15 mouse cellular contexts compared by ENCODE assay signal in the genomic region with DNA sequence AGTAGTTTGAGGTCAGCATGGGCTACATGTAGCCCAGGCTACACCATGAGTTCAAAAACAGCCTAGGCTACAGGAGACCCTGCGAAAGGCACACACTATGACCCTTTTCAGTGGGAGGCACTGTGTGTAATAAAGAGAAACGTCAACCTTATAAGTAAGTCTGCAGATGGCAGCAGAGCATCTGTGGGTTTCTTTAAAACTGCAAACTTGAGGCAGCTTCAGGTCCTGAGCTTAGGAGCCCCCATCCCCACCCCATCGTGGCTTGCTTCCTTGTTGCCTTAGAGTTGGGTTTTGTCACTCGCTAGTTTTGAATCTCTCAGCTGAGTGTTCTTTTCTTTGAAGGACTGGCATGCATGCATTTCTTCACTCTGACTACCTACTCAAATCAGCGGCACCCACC. TPM values are rescaled to one million over a fixed set of nuclear protein-coding genes. Genes with fewer than 3 reads are reported as not detected.
DNase-seq lines count a peak whose midpoint lies in the region; ATAC-seq and TF ChIP-seq lines count a peak whose summit lies in the region.
"Had no signal": no experiment of that assay in that cellular context is flagged by ENCODE, and none has a peak within 500 bp of the region (broad histone marks: within the 10 kb centered on the region; RNA-seq: fewer than 3 reads in every experiment).

No protein-coding gene starts in this region.

- no peak; the same call in 1 of the 2 replicates for TF ChIP-seq RAD21 in MEL (IDR thresholded peaks at IDR 0.05; ENCODE audit: low read depth, low read length)

- no peak overlapping the region for H3K9ac ChIP-seq in heart, embryonic 15.5 days
- H3K9ac ChIP-seq in heart, adult 2 months (ENCODE audit: low read depth, low read length), result no peak overlapping the region
- H3K9ac ChIP-seq in liver, embryonic 16.5 days (ENCODE audit: low read depth, low read length), result no peak overlapping the region
- H3K9ac ChIP-seq in MEL (ENCODE audit: control insufficient read depth, low read depth, low read length, poor library complexity, severe bottlenecking), result no peak overlapping the region
- H3K9ac ChIP-seq: kidney, embryonic 15.5 days; liver, embryonic 15.5 days had no signal

- H3K4me2 ChIP-seq in heart, embryonic 15.5 days, result no peak overlapping the region
- H3K4me2 ChIP-seq in liver, embryonic 16.5 days (ENCODE audit: low read depth, low read length), result no peak overlapping the region
- H3K4me2 ChIP-seq: kidney, embryonic 15.5 days; liver, embryonic 15.5 days had no signal

- intact Hi-C loops in heart, adult 2 months (cut with DNase I), result loop anchor here (2.0 kb wide), 1 partner anchor 252 kb away; no protein-coding TSS in a partner anchor

- TF ChIP-seq POLR2A in heart, adult 2 months (IDR thresholded peaks at IDR 0.05; ENCODE audit: insufficient read depth, low read depth, low read length), result no peak
- TF ChIP-seq POLR2A in MEL (IDR thresholded peaks at IDR 0.05; ENCODE audit: control insufficient read depth in 1 of 2, insufficient read depth in 1 of 2, low read depth in 1 of 2, low read length in 2 of 2, poor library complexity in 1 of 2), result no peak

- H3K36me3 ChIP-seq in heart, embryonic 15.5 days, result no peaks in the 10 kb centered on the region
- H3K36me3 ChIP-seq in heart, adult 2 months (ENCODE audit: control insufficient read depth, insufficient read depth, low read length), result no peaks in the 10 kb centered on the region
- H3K36me3 ChIP-seq in liver, embryonic 16.5 days (ENCODE audit: control insufficient read depth, insufficient read depth), result no peaks in the 10 kb centered on the region
- peaks cover 0 to 3% of the 10 kb centered on the region in 2 experiments; a peak in 2 of 4 replicates for H3K36me3 ChIP-seq in MEL (ENCODE audit: control insufficient read depth in 1 of 2, insufficient read depth in 2 of 2, low read length in 2 of 2)
- H3K36me3 ChIP-seq: forebrain, embryonic 10.5 days; kidney, embryonic 15.5 days; liver, embryonic 15.5 days had no signal

- DNase-seq in heart, adult 2 months, result no peak
- DNase-seq in liver (no peak), MEL (ENCODE audit: low read depth, low spot score) (no peak)
- DNase-seq in thymus, postnatal 25 days, result peak; percentile 54
- DNase-seq: cerebellum, adult 9-11 months; gastrocnemius, postnatal 10 days; heart, postnatal 36 days had no signal

- 69% methylated on average over 5 of the region's 5 CpGs for WGBS in heart, embryonic 15.5 days
- 59% methylated on average over 5 of the region's 5 CpGs for WGBS in heart, adult 2 months
- 49% methylated on average over 5 of the region's 5 CpGs for WGBS in liver, embryonic 16.5 days (ENCODE audit: insufficient replicate concordance)

- no peak for TF ChIP-seq CTCF in heart, adult 2 months (IDR thresholded peaks at IDR 0.05)
- TF ChIP-seq CTCF in MEL (IDR thresholded peaks at IDR 0.05 in 2 of 3, conservative IDR thresholded peaks at IDR 0.05 in 1 of 3; ENCODE audit: control insufficient read depth in 1 of 3, insufficient read depth in 1 of 3, low read depth in 2 of 3, low read length in 3 of 3, poor library complexity in 1 of 3, severe bottlenecking in 1 of 3), result no peak

- no peaks in the 10 kb centered on the region for H3K27me3 ChIP-seq in heart, embryonic 15.5 days
- no peaks in the 10 kb centered on the region for H3K27me3 ChIP-seq in heart, adult 2 months (ENCODE audit: control insufficient read depth, insufficient read depth, low read length)
- H3K27me3 ChIP-seq in liver, embryonic 16.5 days (ENCODE audit: control insufficient read depth, insufficient read depth, low read depth, low read length), result no peaks in the 10 kb centered on the region
- no peaks in the 10 kb centered on the region; a peak in 1 of 4 replicates for H3K27me3 ChIP-seq in MEL (ENCODE audit: control insufficient read depth in 1 of 2, insufficient read depth in 2 of 2, low read length in 2 of 2)
- H3K27me3 ChIP-seq: kidney, embryonic 15.5 days; liver, embryonic 15.5 days had no signal

- ATAC-seq in heart, embryonic 15.5 days (replicated peaks; ENCODE audit: insufficient number of reproducible peaks, insufficient read depth, low FRiP score, low read depth), result peak; percentile 64; the same call in 1 of the 2 replicates
- ATAC-seq in liver, embryonic 16.5 days (ENCODE audit: low read depth), result no peak
- ATAC-seq in erythroid progenitor cell, adult 5-6 weeks (replicated peaks; ENCODE audit: low FRiP score, poor library complexity, severe bottlenecking), result no peak

- H3K79me2 ChIP-seq in heart, adult 2 months (replicated peaks; ENCODE audit: control insufficient read depth, insufficient read depth, low read length), result no peaks in the 10 kb centered on the region
- no peaks in the 10 kb centered on the region for H3K79me2 ChIP-seq in MEL (ENCODE audit: control insufficient read depth, insufficient read depth, low read length, poor library complexity)

- no peak for TF ChIP-seq EP300 in heart, adult 2 months (IDR thresholded peaks at IDR 0.05; ENCODE audit: insufficient read depth, low read depth, low read length)
- TF ChIP-seq EP300 in MEL (IDR thresholded peaks at IDR 0.05; ENCODE audit: low read depth in 1 of 2, low read length in 2 of 2), result no peak

- H3K9me3 ChIP-seq in heart, embryonic 15.5 days (replicated peaks), result no peaks in the 10 kb centered on the region
- no peaks in the 10 kb centered on the region for H3K9me3 ChIP-seq in liver, embryonic 16.5 days (replicated peaks; ENCODE audit: control insufficient read depth, low read length)
- H3K9me3 ChIP-seq in MEL (replicated peaks; ENCODE audit: insufficient read depth, low read length), result no peaks in the 10 kb centered on the region
- H3K9me3 ChIP-seq: forebrain, embryonic 10.5 days; kidney, embryonic 15.5 days; liver, embryonic 15.5 days had no signal

- no peak overlapping the region for H3K4me3 ChIP-seq in heart, embryonic 15.5 days
- no peak overlapping the region for H3K4me3 ChIP-seq in heart, adult 2 months
- H3K4me3 ChIP-seq in liver, embryonic 16.5 days (ENCODE audit: low read depth, low read length), result no peak overlapping the region
- no peak overlapping the region for H3K4me3 ChIP-seq in MEL (ENCODE audit: control insufficient read depth in 1 of 2, insufficient read depth in 1 of 2, low read depth in 2 of 2, low read length in 2 of 2)
- H3K4me3 ChIP-seq: forebrain, embryonic 10.5 days; kidney, embryonic 15.5 days; layer of hippocampus, adult 2 months; liver, embryonic 15.5 days had no signal

- H3K27ac ChIP-seq in heart, embryonic 15.5 days, result 0 out of 2 replicates have a peak overlapping the region, but pooled peaks have one; percentile 20
- no peak overlapping the region for H3K27ac ChIP-seq in heart, adult 2 months
- H3K27ac ChIP-seq in liver, embryonic 16.5 days (ENCODE audit: low read length), result 0 out of 2 replicates have a peak overlapping the region, but pooled peaks have one; percentile 15
- H3K27ac ChIP-seq in MEL (ENCODE audit: control insufficient read depth, low read depth, low read length), result no peak overlapping the region
- H3K27ac ChIP-seq: forebrain, embryonic 10.5 days; kidney, embryonic 15.5 days; layer of hippocampus, adult 2 months; liver, embryonic 15.5 days had no signal

- H3K4me1 ChIP-seq in heart, embryonic 15.5 days (replicated peaks), result peaks cover 3% of the 10 kb centered on the region; the same call in 1 of the 2 replicates
- H3K4me1 ChIP-seq in heart, adult 2 months (ENCODE audit: control insufficient read depth, insufficient read depth, low read length), result no peaks in the 10 kb centered on the region
- no peaks in the 10 kb centered on the region; the same call in 1 of the 2 replicates for H3K4me1 ChIP-seq in liver, embryonic 16.5 days (ENCODE audit: control insufficient read depth, low read depth, low read length)
- H3K4me1 ChIP-seq in MEL (ENCODE audit: control insufficient read depth in 1 of 2, insufficient read depth in 2 of 2, low read length in 2 of 2), result peaks cover 2 to 8% of the 10 kb centered on the region in 2 experiments; a peak in 3 of 4 replicates
- H3K4me1 ChIP-seq: forebrain, embryonic 10.5 days had no signal

TF ChIP-seq in MEL, 35 proteins besides CTCF, POLR2A, EP300 and RAD21:
- 0 out of 2 replicates have a peak, but pooled peaks have one; percentile 5 for TF ChIP-seq SMC3 (IDR thresholded peaks at IDR 0.05; ENCODE audit: low read depth, low read length)
- no peak for TF ChIP-seq UBTF (IDR thresholded peaks at IDR 0.05; ENCODE audit: borderline replicate concordance, insufficient read depth, low read depth, low read length)

RNA-seq across cellular contexts. Expression of a gene that starts 14.9 kb away (rescaled TPM):
- polyA plus RNA-seq in heart, embryonic 15.5 days (2015; fragmentation: Nextera tagmentation; extraction: Ambion mirVana), result 3.3 and 6.7 TPM in 2 replicates
- 1 to 10 TPM in 1 of 2 experiments, under 1 TPM in 1; 0.86 to 1.0 TPM for total RNA-seq in heart, adult 2 months (2021)
- 0.37 and 0.73 TPM in 2 replicates for polyA plus RNA-seq in heart, adult 2 months (2012; rRNA removed)
- polyA plus RNA-seq in liver, embryonic 16.5 days (2015; fragmentation: Nextera tagmentation; extraction: Ambion mirVana), result 0.96 and 1.2 TPM in 2 replicates
- not detected in 2 replicates for total RNA-seq in MEL (2012; rRNA removed)
- polyA plus RNA-seq in MEL (2012; ENCODE audit: insufficient read depth in 1 of 2, insufficient read length in 2 of 2, low read depth in 1 of 2, low replicate concordance in 2 of 2, missing spikeins in 1 of 2), result not detected
- not detected in 2 replicates for total RNA-seq in erythroid progenitor cell, adult 5-6 weeks (2015; ENCODE audit: low replicate concordance)
- total RNA-seq in erythroid progenitor cell, adult 5-6 weeks (2017; ENCODE audit: low replicate concordance), result 1.9 TPM in 1 of 2 replicates, not detected in the other
- total RNA-seq: monocyte, adult 5-6 weeks had no signal

RNA-seq across cellular contexts. Expression of a gene that starts 24.5 kb away (rescaled TPM):
- polyA plus RNA-seq in heart, embryonic 15.5 days (2015; fragmentation: Nextera tagmentation; extraction: Ambion mirVana), result 3.1 and 10.7 TPM in 2 replicates
- 1 to 10 TPM; 1.1 to 1.9 TPM for total RNA-seq in heart, adult 2 months (2021)
- 2.9 and 4.6 TPM in 2 replicates for polyA plus RNA-seq in heart, adult 2 months (2012; rRNA removed)
- polyA plus RNA-seq in liver, embryonic 16.5 days (2015; fragmentation: Nextera tagmentation; extraction: Ambion mirVana), result 16.1 and 17.5 TPM in 2 replicates
- 60.4 and 70.1 TPM in 2 replicates for total RNA-seq in MEL (2012; rRNA removed)
- 10 to 100 TPM in 1 of 2 experiments, not detected in 1; 64.3 TPM for polyA plus RNA-seq in MEL (2012; ENCODE audit: insufficient read depth in 1 of 2, insufficient read length in 2 of 2, low read depth in 1 of 2, low replicate concordance in 2 of 2, missing spikeins in 1 of 2)
- total RNA-seq in erythroid progenitor cell, adult 5-6 weeks (2015; ENCODE audit: low replicate concordance), result 15.5 and 37.5 TPM in 2 replicates
- 25.4 and 29.3 TPM in 2 replicates for total RNA-seq in erythroid progenitor cell, adult 5-6 weeks (2017; ENCODE audit: low replicate concordance)

Comparison
In these comparisons a context has a peak if more than half of its experiments do, and no peak if none do; other contexts are left out.
1. H3K27ac ChIP-seq: peak in heart, embryonic 15.5 days (single experiment) and liver, embryonic 16.5 days (single experiment); none in heart, adult 2 months (single experiment) and MEL (single experiment).